Mouse (Mus musculus): Measurements from ENCODE around the gene Bpifb6.

The Bpifb6 gene

GRCm38 (mm10) chr2:153900088-153900487 lies at the start of gene Bpifb6:
Bpifb6 (plus strand) TSS chr2:153900388.
- no peak for DNase-seq (ENCODE audit: low spot score in 2 of 2)

GRCm38 (mm10) chr2:153851030-153851360 lies 49.2 kb upstream of the Bpifb6 start:
- DNase-seq (ENCODE audit: low spot score in 2 of 2) = peak; percentile 52 to 74

- DNase-seq (ENCODE audit: low spot score in 2 of 2) = no peak
These were observed 46.6 kb upstream of the Bpifb6 start for GRCm38 (mm10) chr2:153853544-153853943.

- no peak for DNase-seq (ENCODE audit: low spot score in 2 of 2)
These were observed 40.6 kb upstream of the Bpifb6 start for GRCm38 (mm10) chr2:153859581-153859980.

- no peak for DNase-seq (ENCODE audit: low spot score in 2 of 2)
These were observed 39.9 kb upstream of the Bpifb6 start for GRCm38 (mm10) chr2:153860315-153860714.

- DNase-seq (ENCODE audit: low spot score in 2 of 2) = no peak
These were observed 39.5 kb upstream of the Bpifb6 start for GRCm38 (mm10) chr2:153860715-153861114.

- no peak for DNase-seq (ENCODE audit: low spot score in 2 of 2)
These were observed 38.2 kb upstream of the Bpifb6 start for GRCm38 (mm10) chr2:153861960-153862359.

GRCm38 (mm10) chr2:153870984-153871383 lies 29.2 kb upstream of the Bpifb6 start, which contains the start of gene Sun5:
Sun5 (minus strand) TSS chr2:153871084.
- no peak for DNase-seq (ENCODE audit: low spot score in 2 of 2)

GRCm38 (mm10) chr2:153874745-153875144 lies 25.4 kb upstream of the Bpifb6 start, which contains the start of gene Bpifb2:
Bpifb2 (plus strand) TSS chr2:153875045.
- no peak for DNase-seq (ENCODE audit: low spot score in 2 of 2)

GRCm38 (mm10) chr2:153899111-153899510 lies 1.1 kb upstream of the Bpifb6 start:
- no peak for DNase-seq (ENCODE audit: low spot score in 2 of 2)

GRCm38 (mm10) chr2:153902726-153903125 lies 2.5 kb downstream of the Bpifb6 start:
- DNase-seq (ENCODE audit: low spot score in 2 of 2) = no peak

GRCm38 (mm10) chr2:153906626-153907025 lies 6.4 kb downstream of the Bpifb6 start:
- DNase-seq (ENCODE audit: low spot score in 2 of 2) = no peak

- DNase-seq (ENCODE audit: low spot score in 2 of 2) = no peak
These were observed 14.0 kb downstream of the Bpifb6 start for GRCm38 (mm10) chr2:153914151-153914550.

- no peak for DNase-seq (ENCODE audit: low spot score in 2 of 2)
These were observed 17.7 kb downstream of the Bpifb6 start, which contains the start of gene Bpifb3 for GRCm38 (mm10) chr2:153917930-153918329. Bpifb3 (plus strand) TSS chr2:153918230.

GRCm38 (mm10) chr2:153921246-153921645 lies 21.1 kb downstream of the Bpifb6 start:
- no peak for DNase-seq (ENCODE audit: low spot score in 2 of 2)

- DNase-seq (ENCODE audit: low spot score in 2 of 2) = peak; percentile 49 to 80
These were observed 29.8 kb downstream of the Bpifb6 start for GRCm38 (mm10) chr2:153929871-153930413.

- DNase-seq (ENCODE audit: low spot score in 2 of 2) = no peak
These were observed 30.9 kb downstream of the Bpifb6 start for GRCm38 (mm10) chr2:153931125-153931524.

- no peak for DNase-seq (ENCODE audit: low spot score in 2 of 2)
These were observed 33.1 kb downstream of the Bpifb6 start for GRCm38 (mm10) chr2:153933311-153933710.

GRCm38 (mm10) chr2:153935348-153935747 lies 35.2 kb downstream of the Bpifb6 start:
- DNase-seq (ENCODE audit: low spot score in 2 of 2) = no peak

- no peak for DNase-seq (ENCODE audit: low spot score in 2 of 2)
These were observed 37.7 kb downstream of the Bpifb6 start, which contains the start of gene Bpifb4 for GRCm38 (mm10) chr2:153937843-153938242. Bpifb4 (plus strand) TSS chr2:153938212.

GRCm38 (mm10) chr2:153943537-153943936 lies 43.3 kb downstream of the Bpifb6 start:
- peak in 1 of 2 experiments; percentile 79 for DNase-seq (ENCODE audit: low spot score in 2 of 2)

- DNase-seq (ENCODE audit: low spot score in 2 of 2) = no peak
These were observed 44.4 kb downstream of the Bpifb6 start for GRCm38 (mm10) chr2:153944567-153944966.

- DNase-seq (ENCODE audit: low spot score in 2 of 2) = peak; percentile 35 to 76
These were observed 52.7 kb downstream of the Bpifb6 start for GRCm38 (mm10) chr2:153952897-153953296.

GRCm38 (mm10) chr2:153953836-153954235 lies 53.6 kb downstream of the Bpifb6 start:
- peak; percentile 46 to 76 for DNase-seq (ENCODE audit: low spot score in 2 of 2)

Measured in spleen, postnatal 4 days (tissue).